Mouse (Mus musculus): ENCODE results near the gene Cuedc2.

The Cuedc2 gene

DNA sequence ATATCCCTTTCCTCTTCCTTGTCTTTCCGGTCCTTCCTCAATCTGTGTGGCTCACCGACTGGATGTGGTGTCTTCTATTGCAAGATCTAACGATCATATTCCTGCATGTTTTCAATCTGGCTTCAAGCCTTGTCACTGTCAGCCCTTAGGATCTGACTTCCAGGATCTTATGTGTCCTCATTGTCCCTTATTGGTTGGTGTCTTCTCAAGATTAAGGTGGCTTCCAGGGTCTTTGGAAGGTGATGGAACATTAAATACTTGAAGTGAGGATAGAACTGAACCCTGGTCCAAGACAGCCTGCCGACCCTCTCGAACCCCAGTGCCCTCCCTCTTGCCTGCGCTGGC is 412 bp upstream of the Cuedc2 start:
- DNase-seq, result no peak

DNA sequence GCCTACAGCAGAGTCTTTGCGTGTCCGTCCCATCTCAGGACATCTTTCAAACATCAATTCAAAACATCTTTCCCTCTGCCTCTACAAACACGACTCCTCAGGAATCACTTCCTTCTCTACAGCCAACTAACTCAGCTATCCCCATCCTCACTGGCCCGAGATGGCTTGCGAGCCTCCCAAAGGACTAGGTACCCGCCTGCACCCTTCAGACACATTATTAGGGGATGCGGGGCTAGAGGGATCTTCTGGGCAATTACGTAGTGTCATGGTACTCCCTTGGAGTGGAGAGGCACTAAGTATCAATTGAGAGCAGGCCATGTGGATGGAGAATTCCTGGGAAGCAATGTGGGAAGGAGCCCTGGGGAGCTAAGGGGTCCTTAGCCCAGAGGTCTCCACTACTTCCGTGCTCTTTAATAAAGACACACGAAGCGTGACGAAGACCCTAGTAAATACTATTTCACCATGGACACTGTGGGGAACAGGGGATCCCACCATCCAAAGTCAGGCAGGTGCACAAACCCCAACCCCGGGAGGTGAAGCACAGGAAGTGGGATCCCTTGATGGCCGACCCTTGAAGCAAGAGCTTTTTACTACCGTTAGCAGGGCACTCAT is 677 bp downstream of the Cuedc2 start:
- DNase-seq, result no peak

DNA sequence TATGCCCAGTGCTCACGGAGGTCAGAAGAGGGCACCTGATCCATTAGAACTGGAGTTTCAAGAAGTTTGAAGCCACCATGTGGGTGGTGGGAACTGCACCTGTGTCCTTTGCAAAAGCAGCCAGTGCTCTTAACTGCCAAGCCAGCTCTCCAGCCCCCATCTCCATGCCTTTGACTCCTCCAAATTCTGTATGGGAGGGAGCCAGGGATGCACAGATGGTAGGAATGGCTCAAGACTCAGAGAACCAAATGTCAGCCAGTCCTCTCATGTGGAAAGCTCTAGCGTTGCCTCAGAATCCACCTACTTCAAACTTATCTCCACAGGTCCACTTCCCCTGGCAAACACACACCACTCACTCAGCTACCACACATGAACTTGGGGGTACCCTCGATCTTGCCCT is 4.6 kb downstream of the Cuedc2 start:
- no peak for DNase-seq

DNA sequence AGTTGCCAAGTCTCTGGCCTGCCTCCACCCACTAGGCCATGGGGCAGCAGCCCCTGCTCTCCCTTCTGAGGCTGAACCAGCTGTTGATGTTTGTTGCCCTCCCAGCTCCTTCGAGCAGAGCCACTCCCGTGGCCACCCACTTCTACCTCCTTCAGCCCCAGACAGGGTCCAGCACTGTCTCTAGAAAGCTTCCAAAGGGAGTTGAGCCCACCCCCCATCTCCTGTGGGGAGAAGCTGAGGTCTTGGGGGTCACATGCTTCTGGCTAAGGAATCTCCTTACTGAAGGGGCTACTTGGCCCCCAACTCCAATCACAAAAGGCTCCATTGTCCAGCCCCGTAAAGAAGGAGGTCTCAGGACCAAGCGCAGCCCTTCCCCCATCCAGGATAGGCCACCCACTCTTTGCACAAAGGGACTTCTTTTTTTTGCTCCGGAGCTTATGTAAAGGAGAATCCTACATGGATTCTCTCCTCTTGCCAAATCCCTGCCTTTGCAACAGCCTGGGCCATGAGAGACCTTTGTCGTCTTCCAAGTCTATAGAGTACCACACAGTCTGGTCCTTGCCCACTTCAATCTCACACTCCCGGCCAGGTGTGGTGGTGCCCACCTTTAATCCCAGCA is 5.7 kb downstream of the Cuedc2 start:
- DNase-seq, result no peak

DNA sequence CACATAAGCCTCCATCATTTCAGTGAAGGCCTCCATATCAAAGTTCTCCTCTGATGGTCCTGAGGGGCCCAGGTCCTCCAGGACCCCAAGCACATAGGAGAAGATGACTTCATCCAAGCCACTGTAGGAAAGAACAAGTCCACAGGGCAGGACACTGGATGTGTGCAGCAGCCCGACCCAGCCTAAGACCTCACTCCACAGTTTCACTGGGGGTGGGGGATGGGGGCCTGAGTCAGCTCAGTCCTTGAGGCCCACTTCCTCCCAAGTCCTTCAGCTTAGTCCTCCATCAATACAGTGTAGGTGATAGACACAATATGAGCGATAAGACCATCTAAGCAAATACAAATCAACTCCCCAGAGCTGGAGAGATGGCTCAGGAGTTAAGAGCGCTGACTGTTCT is 6.6 kb downstream of the Cuedc2 start:
- DNase-seq, result no peak

DNA sequence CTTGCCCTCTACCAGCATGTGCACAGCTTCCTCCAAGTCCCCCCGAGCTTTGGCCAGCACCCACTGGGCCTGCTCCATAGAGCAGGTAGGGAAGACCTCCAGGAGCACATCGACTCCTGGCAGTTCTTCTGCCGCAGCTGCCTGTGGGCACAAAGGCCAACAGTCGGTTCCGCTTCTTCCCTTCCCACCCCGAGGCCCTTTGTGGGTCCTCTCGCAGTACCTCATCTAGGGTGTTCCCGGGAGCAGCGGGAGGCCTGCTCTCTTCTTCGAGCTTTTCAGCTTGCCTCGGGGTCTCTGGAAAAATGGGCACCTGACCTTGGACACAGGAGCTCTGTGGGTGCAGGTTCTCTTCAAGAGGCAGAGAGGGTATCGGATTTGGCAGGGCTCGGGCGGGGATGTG is 7.2 kb downstream of the Cuedc2 start:
- no peak for DNase-seq

DNA sequence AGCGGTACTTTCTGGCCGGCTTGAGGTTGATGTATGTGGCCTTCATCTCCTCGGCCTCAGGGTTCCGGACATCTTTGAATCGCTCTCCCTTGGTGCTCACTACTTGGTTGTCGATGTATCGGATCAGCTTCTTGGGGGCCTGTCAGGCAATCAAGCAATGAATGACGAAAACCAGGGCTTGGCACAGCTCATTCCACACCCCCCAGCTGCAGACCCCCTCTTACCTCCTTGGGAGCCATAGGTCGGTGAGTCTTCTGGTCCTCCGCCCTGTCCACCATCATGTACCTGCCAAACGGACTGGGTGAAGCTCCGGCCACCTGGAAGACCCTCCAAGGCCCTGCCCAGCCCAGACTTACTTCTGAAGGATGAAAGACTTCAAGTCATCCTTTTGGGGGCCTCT is 7.8 kb downstream of the Cuedc2 start:
- no peak for DNase-seq

DNA sequence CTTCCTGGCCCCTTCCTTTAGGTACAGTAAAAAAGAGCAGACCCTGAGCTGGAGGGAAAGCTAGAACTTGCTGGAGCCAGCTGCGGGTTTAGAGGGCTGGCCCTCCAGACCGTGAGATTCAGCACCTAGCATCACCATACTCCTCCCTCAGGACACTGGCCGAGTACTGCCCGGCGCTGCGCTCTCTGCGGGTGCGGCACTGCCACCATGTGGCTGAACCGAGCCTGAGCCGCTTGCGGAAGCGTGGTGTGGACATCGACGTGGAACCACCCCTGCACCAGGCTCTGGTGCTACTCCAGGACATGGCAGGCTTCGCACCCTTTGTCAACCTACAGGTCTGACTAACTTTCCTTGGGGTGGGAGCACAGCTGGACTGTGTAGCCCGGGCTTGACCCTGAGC is 8.6 kb downstream of the Cuedc2 start:
- DNase-seq, result peak; percentile 79

DNA sequence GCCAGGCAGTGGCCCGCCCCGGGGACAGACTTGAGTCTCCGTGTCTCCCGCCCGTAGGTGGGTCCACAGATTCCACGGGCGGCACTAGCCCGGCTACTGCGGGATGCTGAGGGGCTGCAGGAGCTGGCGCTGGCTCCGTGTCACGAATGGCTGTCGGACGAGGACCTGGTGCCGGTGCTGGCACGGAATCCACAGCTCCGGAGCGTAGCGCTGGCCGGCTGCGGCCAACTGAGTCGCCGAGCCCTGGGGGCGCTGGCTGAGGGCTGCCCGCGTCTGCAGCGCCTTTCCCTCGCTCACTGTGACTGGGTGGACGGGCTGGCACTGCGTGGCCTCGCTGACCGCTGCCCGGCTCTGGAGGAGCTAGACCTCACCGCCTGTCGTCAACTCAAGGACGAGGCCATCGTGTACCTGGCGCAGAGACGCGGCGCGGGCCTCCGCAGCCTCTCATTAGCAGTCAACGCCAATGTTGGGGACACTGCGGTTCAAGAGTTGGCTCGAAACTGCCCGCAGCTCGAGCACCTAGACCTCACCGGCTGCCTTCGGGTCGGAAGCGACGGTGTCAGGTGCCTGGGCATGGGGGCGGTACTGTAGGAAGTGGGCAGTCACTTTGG is 9.4 kb downstream of the Cuedc2 start:
- DNase-seq, result no peak

DNA sequence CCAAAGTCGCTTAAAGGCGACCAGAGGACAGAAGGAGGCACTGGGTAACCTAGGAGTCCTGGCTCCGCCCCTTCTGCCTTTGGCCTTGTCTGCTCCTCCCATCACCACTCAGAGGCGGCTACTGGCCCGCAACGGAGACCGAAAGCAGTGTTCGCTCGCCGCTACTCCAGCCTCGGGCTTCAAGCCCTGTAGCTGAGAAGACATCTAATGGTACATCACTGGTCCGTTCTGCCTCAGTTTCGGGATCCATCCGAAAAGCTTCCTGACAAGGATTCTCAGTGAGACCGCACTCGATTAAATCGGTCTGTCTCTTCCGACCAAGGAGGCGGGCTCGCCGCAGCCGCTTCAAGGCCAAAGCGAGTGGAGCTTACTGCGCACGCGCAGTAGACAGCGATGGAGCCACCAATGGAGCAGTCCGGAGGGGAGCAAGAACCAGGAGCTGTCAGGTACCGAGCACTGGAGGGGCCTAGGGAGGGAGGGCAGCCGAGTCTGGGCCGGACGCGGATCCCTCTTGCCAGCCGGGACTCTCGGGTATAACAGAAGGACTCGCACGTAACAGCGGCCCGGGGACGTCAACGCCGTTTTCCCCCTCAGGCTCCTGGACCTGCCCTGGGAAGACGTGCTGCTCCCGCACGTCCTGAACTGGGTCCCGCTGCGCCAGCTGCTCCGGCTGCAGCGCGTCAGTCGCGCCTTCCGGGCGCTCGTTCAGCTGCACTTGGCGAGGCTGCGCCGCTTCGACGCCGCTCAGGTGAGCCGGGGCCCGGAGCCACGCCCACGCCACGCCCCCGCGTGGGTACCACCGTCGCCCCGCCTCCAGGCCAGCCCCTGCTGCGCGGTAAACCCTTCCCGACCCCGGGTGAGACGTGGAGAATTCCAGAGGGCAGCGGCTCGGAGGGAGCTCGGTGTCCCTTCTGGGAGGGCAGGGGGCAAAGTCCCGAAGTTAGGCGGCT is 10.1 kb downstream of the Cuedc2 start, which contains the start of gene Fbxl15:
Gene Fbxl15, plus strand, starts transcription at position 104 of the 950 bp plus-strand sequence.
- peak; percentile 95 for DNase-seq

DNA sequence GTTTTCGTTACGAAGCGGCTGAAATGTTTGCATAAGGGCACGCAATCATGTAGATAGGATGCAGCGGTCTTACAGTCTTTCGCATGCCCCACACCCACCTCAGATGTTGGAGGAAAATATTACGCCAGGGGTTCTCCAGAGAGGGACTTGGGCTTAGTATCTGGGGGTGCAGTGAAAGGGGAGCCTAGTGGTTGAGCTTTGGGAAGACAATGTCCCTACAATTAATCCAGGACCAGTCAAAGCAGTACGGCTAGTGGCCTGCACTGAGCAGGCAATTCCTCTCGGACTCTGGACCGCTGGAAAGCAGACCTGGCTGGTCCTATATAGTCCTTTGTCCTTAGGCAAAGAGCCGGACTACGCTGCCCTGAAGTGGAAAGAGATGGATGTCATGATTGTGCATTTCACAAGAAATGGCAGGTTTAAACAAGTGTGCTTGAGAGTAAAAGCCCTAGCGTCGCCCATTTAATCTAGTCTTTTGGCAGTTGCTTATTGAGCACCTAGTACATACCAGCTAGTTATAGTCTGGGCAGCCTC is 10.9 kb downstream of the Cuedc2 start:
- DNase-seq, result no peak

DNA sequence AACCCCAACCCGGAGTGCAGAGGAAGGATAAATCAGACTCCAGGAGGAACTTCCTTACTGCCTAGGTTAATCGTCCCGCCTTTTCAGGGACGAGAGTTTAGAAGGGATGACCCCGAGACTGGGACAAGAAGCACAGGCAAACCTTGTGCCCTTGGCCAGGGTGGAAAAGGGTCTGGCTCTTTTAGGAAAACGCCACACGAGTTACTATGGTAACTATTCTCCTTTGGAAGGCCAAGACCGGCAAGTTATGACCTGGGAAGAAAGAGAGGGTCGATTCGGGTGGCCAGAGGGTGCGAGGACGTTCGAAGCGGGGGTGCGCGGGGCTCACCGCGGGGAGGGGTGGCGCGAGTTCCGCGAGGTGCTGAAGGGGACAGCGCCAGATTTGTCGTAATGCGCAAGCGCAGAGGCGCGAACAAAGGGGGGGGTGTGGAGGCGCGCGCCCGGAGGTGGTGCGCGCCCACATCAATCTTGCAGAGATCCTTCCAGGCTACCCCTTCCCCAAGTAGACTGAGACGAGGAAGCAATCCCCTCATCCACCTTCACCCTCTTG is 11.7 kb downstream of the Cuedc2 start, which contains the start of gene Psd:
Gene Psd, minus strand, starts transcription at position 401 of the 550 bp plus-strand sequence.
- DNase-seq, result no peak

DNA sequence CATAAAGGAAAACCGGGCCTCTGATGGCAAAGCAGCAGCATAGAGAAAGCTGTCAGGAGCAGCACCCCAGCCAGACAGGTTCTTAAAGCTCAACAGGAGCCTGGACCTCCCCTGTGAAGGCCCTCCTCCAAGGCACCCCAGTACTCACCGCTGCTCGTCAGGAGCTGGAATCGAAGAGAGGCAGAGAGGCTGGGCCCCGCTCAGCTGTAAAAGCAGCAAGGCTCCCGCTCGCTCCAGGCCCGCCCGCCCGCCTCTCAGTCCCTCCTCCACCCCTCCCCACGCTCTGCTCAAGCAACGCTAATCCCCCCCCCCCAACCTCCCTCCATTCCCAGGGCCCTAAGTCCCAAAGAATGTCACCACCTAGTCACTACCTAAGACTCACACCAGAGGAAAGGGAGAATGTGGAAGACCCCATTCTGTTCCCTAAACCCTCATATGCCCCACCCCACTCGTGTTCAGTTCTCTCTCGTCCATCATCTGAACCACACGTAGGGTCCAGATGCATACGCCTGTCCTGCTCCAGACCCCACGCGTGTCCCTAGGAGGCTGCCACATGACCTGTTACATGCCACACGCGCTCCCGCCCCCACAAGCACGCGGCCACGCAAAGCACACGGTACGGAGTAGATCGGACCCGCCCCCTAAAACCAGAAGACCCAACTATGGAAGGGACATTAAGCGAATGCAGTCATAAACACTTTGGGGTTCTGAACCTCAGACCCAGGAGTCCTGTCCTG is 12.3 kb downstream of the Cuedc2 start:
- DNase-seq, result no peak

DNA sequence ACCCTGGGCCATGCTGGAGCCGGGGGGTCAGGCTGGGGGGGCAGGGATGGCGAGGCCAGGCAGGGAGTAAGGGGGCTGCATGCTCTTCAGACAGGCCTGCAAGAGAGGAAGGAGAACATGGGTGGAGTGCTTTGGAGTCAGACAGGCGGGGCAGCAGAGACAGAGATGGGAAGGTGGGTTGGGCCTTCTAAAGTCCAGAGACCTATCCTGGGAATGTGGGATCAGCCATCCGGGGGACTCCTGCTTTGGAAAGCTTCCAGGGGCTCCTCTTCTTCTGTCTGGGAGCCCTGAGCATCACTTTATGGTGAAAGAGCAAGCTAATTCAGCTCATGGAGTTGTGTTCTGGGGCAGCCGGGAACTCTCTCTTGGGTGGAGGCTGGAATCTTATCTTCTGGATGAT is 13.6 kb downstream of the Cuedc2 start:
- no peak for DNase-seq

DNA sequence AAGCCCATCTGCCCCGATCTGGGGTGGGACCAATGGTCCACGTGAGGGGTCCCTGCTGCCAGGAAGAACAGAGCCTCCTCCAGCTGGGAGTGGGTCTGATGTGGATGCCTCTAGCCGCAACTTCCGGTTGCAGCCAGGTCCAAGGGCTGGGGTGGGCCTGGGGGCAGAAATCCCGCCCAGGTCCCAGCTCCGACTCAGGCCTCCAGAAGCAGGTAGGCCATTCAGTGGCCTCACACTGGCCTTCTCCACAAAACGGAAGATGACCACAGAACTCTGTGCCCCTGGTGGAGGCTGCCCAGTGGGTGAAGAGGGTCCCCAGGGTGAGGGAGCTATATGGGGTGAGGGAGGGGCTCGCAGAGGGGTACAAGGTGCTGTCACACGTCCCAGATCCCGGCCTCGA is 14.1 kb downstream of the Cuedc2 start:
- no peak for DNase-seq

DNA sequence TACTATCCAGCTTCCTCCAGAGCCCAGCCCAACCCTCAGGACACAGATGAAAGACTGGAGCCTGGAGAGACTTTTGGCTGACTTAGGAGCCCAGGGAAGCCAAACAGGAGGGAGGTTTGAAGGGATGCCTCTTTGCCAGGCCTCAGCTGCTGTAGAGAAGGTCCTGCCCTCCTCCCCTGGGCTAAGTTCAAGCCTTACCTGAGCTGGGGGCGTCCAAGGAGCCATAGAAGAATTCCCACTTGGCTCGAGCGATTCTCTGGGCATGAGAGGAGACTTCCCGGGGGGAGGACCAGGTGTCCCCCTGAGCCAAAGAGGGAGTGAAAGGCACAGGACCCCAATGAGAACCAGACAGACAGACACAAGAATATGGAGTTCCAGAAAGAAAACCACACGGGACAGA is 14.8 kb downstream of the Cuedc2 start:
- no peak for DNase-seq

DNA sequence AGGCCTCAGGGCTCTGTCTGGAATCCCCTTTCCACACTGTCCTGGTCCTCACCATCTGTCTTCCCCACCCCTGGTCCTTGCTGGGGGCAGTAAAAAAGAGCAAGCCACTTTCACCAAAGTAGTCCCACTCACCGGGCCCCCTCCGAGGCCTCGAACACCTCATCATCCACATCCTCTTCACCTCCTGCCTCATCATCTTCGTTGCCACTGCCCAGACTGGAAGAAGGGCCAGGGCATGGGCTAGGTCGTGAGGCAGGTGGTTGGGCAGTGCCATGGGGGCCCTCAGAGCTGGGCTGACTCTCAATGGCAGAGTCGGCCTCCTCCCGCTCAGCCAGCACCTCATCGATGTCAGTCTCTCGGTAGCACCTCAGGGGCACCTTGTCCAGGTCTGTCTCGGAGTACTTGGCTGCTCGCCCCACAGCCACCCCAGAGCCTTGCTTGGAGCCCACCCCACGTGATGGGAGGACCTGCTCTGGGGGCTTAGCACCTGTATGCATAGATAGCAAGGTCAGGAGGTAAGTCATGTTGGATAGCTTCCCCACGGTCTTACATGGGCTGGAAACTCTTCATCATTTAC is 15.4 kb downstream of the Cuedc2 start:
- no peak for DNase-seq

DNA sequence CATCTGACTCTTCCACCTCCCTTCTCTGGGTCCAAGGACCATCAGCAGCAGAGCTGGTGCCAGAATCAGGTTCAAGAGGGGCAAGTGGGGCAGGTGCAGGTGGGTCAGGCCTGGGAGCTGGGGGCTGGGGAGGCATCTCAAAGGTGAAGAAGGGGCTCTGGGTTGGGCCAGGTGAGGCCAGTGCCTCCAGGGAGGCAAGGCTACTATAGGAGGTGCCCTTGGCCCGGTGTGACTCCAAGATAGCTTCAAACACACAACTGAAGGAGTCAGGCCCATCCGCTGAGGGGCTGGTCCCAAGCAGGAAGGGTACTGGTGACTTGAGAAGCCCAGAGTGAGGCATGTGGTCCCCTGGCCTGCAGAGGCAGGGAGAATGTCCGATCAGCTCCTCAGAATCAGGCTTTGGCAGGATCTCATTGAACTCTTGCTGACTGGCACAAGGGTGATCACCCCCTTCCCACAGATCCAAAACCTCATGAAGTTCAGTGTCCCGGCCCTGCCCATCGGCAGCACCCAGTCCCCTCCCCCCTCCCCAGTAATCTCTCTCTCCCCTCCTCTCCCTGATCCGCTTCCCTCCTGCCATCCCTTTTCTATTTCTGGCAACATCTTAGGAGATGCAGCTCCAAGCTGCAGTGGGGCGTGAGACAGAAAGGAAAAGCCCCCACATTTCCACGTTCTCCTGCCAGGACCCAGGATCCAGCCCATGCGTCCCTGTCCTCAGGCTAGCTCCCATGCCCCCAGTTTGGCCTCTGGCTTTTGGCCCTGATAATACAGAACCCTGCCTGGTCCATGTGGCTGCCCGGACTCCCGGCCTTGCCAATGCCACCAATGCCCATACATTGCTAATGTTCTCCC is 16.1 kb downstream of the Cuedc2 start:
- DNase-seq, result no peak

DNA sequence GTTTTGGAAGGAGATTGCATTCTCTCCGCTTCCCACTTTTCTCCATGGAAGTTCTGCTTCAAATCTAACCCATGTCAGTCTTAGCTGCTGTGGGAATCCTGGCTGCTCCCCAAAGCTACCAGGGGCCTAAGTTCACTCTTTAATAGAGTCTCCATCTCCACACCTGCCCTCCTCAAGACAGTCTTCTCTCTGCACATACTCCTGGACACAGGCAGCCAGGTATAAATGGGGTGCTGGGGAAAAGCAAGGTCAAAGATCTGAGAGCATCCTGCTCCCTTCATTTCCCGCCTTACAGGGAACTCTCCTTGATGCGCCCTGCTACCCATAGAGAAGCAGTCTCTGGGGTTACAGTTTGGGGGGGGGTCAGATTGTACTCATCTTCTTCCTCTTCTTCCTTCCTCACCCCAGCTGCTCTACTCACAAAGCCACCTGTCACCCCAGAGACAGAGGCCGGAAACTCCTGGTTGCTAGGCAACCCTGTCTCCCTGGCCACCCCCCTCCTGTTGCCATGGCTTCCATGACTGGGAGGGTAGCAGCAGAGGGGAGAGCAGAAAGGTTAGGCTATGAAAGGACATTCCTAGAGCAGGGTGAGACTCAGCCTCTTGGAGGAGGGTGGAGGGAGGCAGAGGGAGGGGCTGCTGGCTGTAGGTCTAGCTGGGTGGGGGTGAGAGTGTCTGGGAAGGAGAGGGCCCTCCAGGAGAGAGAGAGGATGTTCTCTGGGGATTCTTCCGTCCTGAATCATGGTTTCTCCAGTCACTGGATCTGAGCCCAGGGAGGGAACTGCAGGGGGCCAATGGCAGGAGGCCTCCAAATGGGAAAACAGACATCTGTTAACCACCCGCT is 17.2 kb downstream of the Cuedc2 start:
- DNase-seq, result no peak
